Mouse (Mus musculus): ENCODE measurements around the gene Myh14. TPM values are rescaled to one million over a fixed set of nuclear protein-coding genes. Genes with fewer than 3 reads are reported as not detected.

The Myh14 gene
- polyA plus RNA-seq, 1 experiment from 2014 or later = 1.9 TPM

DNA sequence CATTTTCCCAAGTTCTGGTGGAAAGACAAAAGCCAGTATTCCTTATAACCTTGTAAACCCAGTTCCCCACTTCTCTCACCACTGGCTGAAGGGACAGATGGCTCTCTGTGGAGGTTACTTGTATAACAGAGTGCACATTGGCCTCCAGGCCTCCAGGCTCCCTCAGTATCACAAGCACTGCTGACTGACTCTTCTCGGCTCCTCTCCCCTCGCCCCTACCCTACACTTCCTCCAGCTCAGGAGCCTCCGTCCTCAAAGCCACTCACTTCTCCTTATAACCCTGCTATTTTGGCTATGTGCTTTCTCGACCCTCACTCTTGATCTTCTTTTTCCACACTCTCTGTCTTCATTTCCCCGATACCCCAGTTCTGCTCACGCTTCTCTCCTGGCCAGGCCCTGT lies 105.2 kb downstream of the Myh14 start:
- Histone ChIP-seq H3K36me3 (ENCODE audit: control insufficient read depth, insufficient read depth, low read length) (no peaks in the 10 kb centered on the region), H3K4me3 (ENCODE audit: control insufficient read depth in 1 of 2, insufficient read depth in 1 of 2, low read depth in 1 of 2, low read length in 2 of 2) (no peak overlapping the region), H3K27ac (replicated peaks in 1 of 2; ENCODE audit: control insufficient read depth in 1 of 2, insufficient read depth in 1 of 2, low read depth in 2 of 2, low read length in 2 of 2) (no peak overlapping the region), H3K9ac (ENCODE audit: low read length) (no peak overlapping the region), H3K4me1 (ENCODE audit: control insufficient read depth in 2 of 2, insufficient read depth in 2 of 2, low read length in 2 of 2) (no peaks in the 10 kb centered on the region), H3K9me3 (ENCODE audit: control insufficient read depth, low read length) (no peaks in the 10 kb centered on the region), H3K27me3 (ENCODE audit: control insufficient read depth, insufficient read depth, low read length) (0 out of 2 replicates have a peak, but pooled peaks cover 6% of the 10 kb centered on the region), H3K4me2 (ENCODE audit: low read length) (no peak overlapping the region)
- ATAC-seq (ENCODE audit: insufficient number of reproducible peaks, insufficient read depth, low FRiP score, low read depth) = no peak
- 62% methylated on average over 6 of the region's 6 CpGs for WGBS

DNA sequence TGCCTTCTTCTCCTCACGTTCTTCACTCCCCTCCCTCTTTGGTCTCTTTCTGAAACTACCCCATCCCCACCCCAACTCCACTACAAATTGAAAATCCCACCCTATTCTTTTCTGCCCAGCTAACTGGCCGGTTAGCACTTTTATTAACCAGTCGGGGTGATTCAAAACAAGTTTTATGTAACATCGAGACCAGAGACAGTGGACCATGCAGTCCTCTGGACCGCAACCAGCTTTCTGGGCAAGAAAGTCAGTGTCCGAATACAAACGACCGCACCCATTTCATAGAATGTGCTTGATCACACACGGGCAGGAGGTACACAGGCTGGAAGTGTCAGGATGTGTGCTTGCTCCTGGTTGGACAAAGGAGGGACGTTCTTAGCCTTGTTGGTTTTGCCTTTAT lies 106.2 kb downstream of the Myh14 start:
- Histone ChIP-seq H3K9ac (ENCODE audit: low read length) (no peak overlapping the region), H3K4me2 (ENCODE audit: low read length) (no peak overlapping the region), H3K27me3 (ENCODE audit: control insufficient read depth, insufficient read depth, low read length) (0 out of 2 replicates have a peak, but pooled peaks cover 6% of the 10 kb centered on the region), H3K27ac (replicated peaks in 1 of 2; ENCODE audit: control insufficient read depth in 1 of 2, insufficient read depth in 1 of 2, low read depth in 2 of 2, low read length in 2 of 2) (no peak overlapping the region), H3K36me3 (ENCODE audit: control insufficient read depth, insufficient read depth, low read length) (no peaks in the 10 kb centered on the region), H3K9me3 (ENCODE audit: control insufficient read depth, low read length) (no peaks in the 10 kb centered on the region), H3K4me1 (ENCODE audit: control insufficient read depth in 2 of 2, insufficient read depth in 2 of 2, low read length in 2 of 2) (no peaks in the 10 kb centered on the region), H3K4me3 (ENCODE audit: control insufficient read depth in 1 of 2, insufficient read depth in 1 of 2, low read depth in 1 of 2, low read length in 2 of 2) (no peak overlapping the region)
- ATAC-seq (ENCODE audit: insufficient number of reproducible peaks, insufficient read depth, low FRiP score, low read depth) = no peak
- 78% methylated on average over 10 of the region's 10 CpGs for WGBS

DNA sequence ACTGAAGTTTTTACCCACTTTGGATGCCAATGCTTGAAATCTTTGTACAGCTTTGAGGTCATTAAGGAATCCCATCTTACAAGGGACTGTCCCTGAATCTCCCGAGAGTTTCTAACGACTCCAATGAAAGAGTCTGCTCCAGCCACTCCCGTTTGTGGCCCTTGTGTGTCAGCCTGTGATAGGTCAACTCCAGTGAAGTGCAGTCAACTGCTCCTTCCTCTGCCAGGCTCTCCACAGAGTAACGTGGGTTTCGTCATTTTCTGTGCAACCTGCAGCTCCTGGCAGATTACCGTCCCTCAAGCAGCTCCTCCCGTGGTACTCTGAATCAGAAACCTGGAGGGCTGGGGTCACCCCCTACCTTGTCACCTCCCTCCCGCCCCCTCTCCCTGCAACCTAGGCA lies 107.4 kb downstream of the Myh14 start:
- ATAC-seq (ENCODE audit: insufficient number of reproducible peaks, insufficient read depth, low FRiP score, low read depth) = no peak
- no peak overlapping the region for H3K4me2 ChIP-seq (ENCODE audit: low read length)
- H3K27me3 ChIP-seq (ENCODE audit: control insufficient read depth, insufficient read depth, low read length) = 0 out of 2 replicates have a peak, but pooled peaks cover 4% of the 10 kb centered on the region
- H3K9me3 ChIP-seq (ENCODE audit: control insufficient read depth, low read length) = no peaks in the 10 kb centered on the region
- no peak overlapping the region for H3K27ac ChIP-seq (replicated peaks in 1 of 2; ENCODE audit: control insufficient read depth in 1 of 2, insufficient read depth in 1 of 2, low read depth in 2 of 2, low read length in 2 of 2)
- no peaks in the 10 kb centered on the region for H3K4me1 ChIP-seq (ENCODE audit: control insufficient read depth in 2 of 2, insufficient read depth in 2 of 2, low read length in 2 of 2)
- WGBS = 40% methylated on average over 8 of the region's 8 CpGs
- H3K9ac ChIP-seq (ENCODE audit: low read length) = no peak overlapping the region
- no peak overlapping the region for H3K4me3 ChIP-seq (ENCODE audit: control insufficient read depth in 1 of 2, insufficient read depth in 1 of 2, low read depth in 1 of 2, low read length in 2 of 2)
- no peaks in the 10 kb centered on the region for H3K36me3 ChIP-seq (ENCODE audit: control insufficient read depth, insufficient read depth, low read length)

DNA sequence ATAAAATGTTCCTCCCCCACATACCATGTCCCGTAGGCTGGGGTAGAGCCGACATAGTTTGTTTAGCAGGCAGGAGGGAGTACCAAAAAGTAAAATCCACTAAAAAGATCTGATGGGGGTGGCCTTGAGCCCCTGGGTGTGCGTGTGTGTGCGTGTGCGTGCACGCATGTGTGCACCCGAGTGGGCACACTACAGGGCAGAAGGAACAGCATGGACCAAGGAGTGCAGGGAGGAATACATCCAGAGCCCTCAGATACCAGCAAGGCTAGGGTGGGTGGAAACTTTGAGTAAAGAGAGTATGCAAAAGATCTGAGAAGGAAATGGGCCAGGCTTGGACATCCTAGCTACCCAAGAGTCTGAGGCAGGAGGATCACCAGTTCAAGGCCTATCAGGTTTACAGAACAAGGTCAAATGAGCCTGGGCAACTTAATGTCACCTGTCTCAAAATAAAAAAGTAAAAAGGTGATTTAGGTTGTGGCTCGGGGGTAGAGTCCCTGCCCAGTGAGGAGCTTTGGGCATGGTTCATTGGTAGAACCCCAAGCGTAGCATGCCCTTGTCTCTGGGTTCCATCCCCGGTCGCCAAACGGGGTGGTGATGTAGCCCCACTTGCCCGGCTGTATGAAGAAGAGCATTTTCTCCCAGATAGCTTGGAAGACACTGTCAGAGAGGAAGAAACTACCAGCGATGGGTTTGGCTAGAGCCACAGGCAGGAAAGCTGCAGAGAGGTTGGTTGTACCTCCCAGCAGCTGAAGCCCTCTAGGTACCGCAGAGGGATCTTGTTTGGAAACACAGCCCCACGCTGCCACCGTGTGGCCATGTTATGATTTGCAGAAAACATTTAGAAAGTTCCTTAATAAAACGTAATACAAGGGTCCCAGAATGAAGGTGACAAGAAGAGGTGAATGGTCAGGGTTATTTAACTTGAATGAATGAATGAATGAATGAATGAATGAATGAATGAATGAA lies 109.9 kb downstream of the Myh14 start:
- 53% methylated on average over 18 of the region's 18 CpGs for WGBS
- no peak for ATAC-seq (ENCODE audit: insufficient number of reproducible peaks, insufficient read depth, low FRiP score, low read depth)
- Histone ChIP-seq H3K4me1 (ENCODE audit: control insufficient read depth in 2 of 2, insufficient read depth in 2 of 2, low read length in 2 of 2) (no peaks in the 10 kb centered on the region), H3K9me3 (ENCODE audit: control insufficient read depth, low read length) (no peaks in the 10 kb centered on the region), H3K27ac (replicated peaks in 1 of 2; ENCODE audit: control insufficient read depth in 1 of 2, insufficient read depth in 1 of 2, low read depth in 2 of 2, low read length in 2 of 2) (no peak overlapping the region), H3K36me3 (ENCODE audit: control insufficient read depth, insufficient read depth, low read length) (no peaks in the 10 kb centered on the region), H3K4me2 (ENCODE audit: low read length) (no peak overlapping the region), H3K27me3 (ENCODE audit: control insufficient read depth, insufficient read depth, low read length) (0 out of 2 replicates have a peak, but pooled peaks cover 4% of the 10 kb centered on the region), H3K4me3 (ENCODE audit: control insufficient read depth in 1 of 2, insufficient read depth in 1 of 2, low read depth in 1 of 2, low read length in 2 of 2) (no peak overlapping the region), H3K9ac (ENCODE audit: low read length) (no peak overlapping the region)

DNA sequence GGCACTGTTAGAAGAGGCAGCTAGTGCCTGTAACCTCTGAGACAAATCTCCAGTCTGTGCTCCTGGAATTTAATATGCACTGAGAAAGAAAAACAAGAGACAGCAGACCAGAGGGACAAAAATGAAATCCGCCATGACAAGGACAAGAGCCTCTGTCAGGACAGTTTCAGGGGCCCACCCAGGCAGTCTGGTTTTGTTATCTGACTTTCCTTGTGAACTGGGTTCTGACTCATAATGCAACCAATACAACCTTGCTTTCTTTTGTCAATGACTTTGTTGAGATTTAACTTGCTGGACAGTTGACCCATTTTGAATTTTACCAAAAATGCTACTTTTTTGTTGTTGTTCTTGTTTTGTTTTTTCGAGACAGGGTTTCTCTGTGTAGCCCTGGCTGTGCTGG lies 113.0 kb downstream of the Myh14 start:
- H3K27ac ChIP-seq (replicated peaks in 1 of 2; ENCODE audit: control insufficient read depth in 1 of 2, insufficient read depth in 1 of 2, low read depth in 2 of 2, low read length in 2 of 2) = no peak overlapping the region
- no peak overlapping the region; the same call in 1 of the 2 replicates for H3K9ac ChIP-seq (ENCODE audit: low read length)
- H3K4me3 ChIP-seq (ENCODE audit: control insufficient read depth in 1 of 2, insufficient read depth in 1 of 2, low read depth in 1 of 2, low read length in 2 of 2) = no peak overlapping the region
- WGBS = 64% methylated on average over 2 of the region's 2 CpGs
- peaks cover 5 to 11% of the 10 kb centered on the region in 2 experiments; a peak in 3 of 4 replicates for H3K4me1 ChIP-seq (ENCODE audit: control insufficient read depth in 2 of 2, insufficient read depth in 2 of 2, low read length in 2 of 2)
- no peaks in the 10 kb centered on the region for H3K27me3 ChIP-seq (ENCODE audit: control insufficient read depth, insufficient read depth, low read length)
- H3K9me3 ChIP-seq (ENCODE audit: control insufficient read depth, low read length) = no peaks in the 10 kb centered on the region
- H3K4me2 ChIP-seq (ENCODE audit: low read length) = no peak overlapping the region
- no peak for ATAC-seq (ENCODE audit: insufficient number of reproducible peaks, insufficient read depth, low FRiP score, low read depth)
- H3K36me3 ChIP-seq (ENCODE audit: control insufficient read depth, insufficient read depth, low read length) = no peaks in the 10 kb centered on the region

Other genes with a start within 250 kb of the Myh14 start
- gene Lrrc4b, start 241.8 kb downstream of the Myh14 start, polyA plus RNA-seq (2014; fragmentation: Nextera tagmentation; extraction: Ambion mirVana) = 4.1 and 4.5 TPM in 2 replicates
- 0.34 and 1.4 TPM in 2 replicates for gene Aspdh, start 205.5 kb downstream of the Myh14 start, polyA plus RNA-seq (2014; fragmentation: Nextera tagmentation; extraction: Ambion mirVana)
- 128 and 131 TPM in 2 replicates for gene Josd2, start 202.9 kb downstream of the Myh14 start, polyA plus RNA-seq (2014; fragmentation: Nextera tagmentation; extraction: Ambion mirVana)
- 101 and 114 TPM in 2 replicates for gene Emc10, start 174.3 kb downstream of the Myh14 start, polyA plus RNA-seq (2014; fragmentation: Nextera tagmentation; extraction: Ambion mirVana)
- gene Fam71e1, start 174.3 kb downstream of the Myh14 start, polyA plus RNA-seq (2014; fragmentation: Nextera tagmentation; extraction: Ambion mirVana) = 8.7 and 9.2 TPM in 2 replicates
- 2.3 and 3.3 TPM in 2 replicates for gene Mybpc2, start 146.2 kb downstream of the Myh14 start, polyA plus RNA-seq (2014; fragmentation: Nextera tagmentation; extraction: Ambion mirVana)
- gene Spib, start 138.8 kb downstream of the Myh14 start, polyA plus RNA-seq (2014; fragmentation: Nextera tagmentation; extraction: Ambion mirVana) = not detected in 2 replicates
- 28.6 and 29.2 TPM in 2 replicates for gene Pold1, start 122.0 kb downstream of the Myh14 start, polyA plus RNA-seq (2014; fragmentation: Nextera tagmentation; extraction: Ambion mirVana)
- gene Nr1h2, start 116.9 kb downstream of the Myh14 start, polyA plus RNA-seq (2014; fragmentation: Nextera tagmentation; extraction: Ambion mirVana) = 53.3 and 57.8 TPM in 2 replicates
- gene Napsa, start 98.5 kb downstream of the Myh14 start, polyA plus RNA-seq (2014; fragmentation: Nextera tagmentation; extraction: Ambion mirVana) = 0.35 and 0.92 TPM in 2 replicates
- not detected in 2 replicates for gene Kcnc3, start 80.2 kb downstream of the Myh14 start, polyA plus RNA-seq (2014; fragmentation: Nextera tagmentation; extraction: Ambion mirVana)
- gene Izumo2, start 37.9 kb upstream of the Myh14 start, polyA plus RNA-seq (2014; fragmentation: Nextera tagmentation; extraction: Ambion mirVana) = not detected in 2 replicates
- gene Vrk3, start 77.6 kb upstream of the Myh14 start, polyA plus RNA-seq (2014; fragmentation: Nextera tagmentation; extraction: Ambion mirVana) = 30.9 and 36.1 TPM in 2 replicates
- gene Zfp473, start 80.2 kb upstream of the Myh14 start, polyA plus RNA-seq (2014; fragmentation: Nextera tagmentation; extraction: Ambion mirVana) = 0.51 and 0.61 TPM in 2 replicates
- 41.5 and 41.7 TPM in 2 replicates for gene Nup62, start 145.2 kb upstream of the Myh14 start, polyA plus RNA-seq (2014; fragmentation: Nextera tagmentation; extraction: Ambion mirVana)
- 0.77 and 0.91 TPM in 2 replicates for gene Il4i1, start 145.5 kb upstream of the Myh14 start, polyA plus RNA-seq (2014; fragmentation: Nextera tagmentation; extraction: Ambion mirVana)
- gene Atf5, start 145.8 kb upstream of the Myh14 start, polyA plus RNA-seq (2014; fragmentation: Nextera tagmentation; extraction: Ambion mirVana) = 1.8 and 1.9 TPM in 2 replicates
- 33.4 and 61.6 TPM in 2 replicates for gene Akt1s1, start 178.1 kb upstream of the Myh14 start, polyA plus RNA-seq (2014; fragmentation: Nextera tagmentation; extraction: Ambion mirVana)
- 44.5 and 53.5 TPM in 2 replicates for gene Tbc1d17, start 178.2 kb upstream of the Myh14 start, polyA plus RNA-seq (2014; fragmentation: Nextera tagmentation; extraction: Ambion mirVana)
- 19.4 and 22.7 TPM in 2 replicates for gene Pnkp, start 186.3 kb upstream of the Myh14 start, polyA plus RNA-seq (2014; fragmentation: Nextera tagmentation; extraction: Ambion mirVana)
- 279 and 310 TPM in 2 replicates for gene Ptov1, start 198.9 kb upstream of the Myh14 start, polyA plus RNA-seq (2014; fragmentation: Nextera tagmentation; extraction: Ambion mirVana)
- gene Med25, start 221.9 kb upstream of the Myh14 start, polyA plus RNA-seq (2014; fragmentation: Nextera tagmentation; extraction: Ambion mirVana) = 52.6 and 59.5 TPM in 2 replicates
- 11.9 and 14.5 TPM in 2 replicates for gene Fuz, start 225.2 kb upstream of the Myh14 start, polyA plus RNA-seq (2014; fragmentation: Nextera tagmentation; extraction: Ambion mirVana)

Data from heart, embryonic 14.5 days (tissue).